Mouse (Mus musculus) layer of hippocampus, postnatal 14 days (tissue): ENCODE measurements around the gene Adamtsl2. TPM values are rescaled to one million over a fixed set of nuclear protein-coding genes. Genes with fewer than 3 reads are reported as not detected.

ENCODE experiments used
- DNase-seq, 2 experiments: peaks; one replicate each; pipeline ENCODE4 v3.0.0; 2021 to 2022; ENCODE audit warnings: low spot score in 2 of 2, mixed read lengths in 1 of 2
- long read RNA-seq, 2 experiments: library from polyadenylated mRNA; stranded (forward); transcript quantifications; one replicate each; pipeline ENCODE4 v2.0.0; 2021
- total RNA-seq, 2 experiments: library from RNA; stranded (reverse); gene quantifications; 2 replicates each; pipeline ENCODE4 v1.2.3; 2021

Gene Adamtsl2
- 10 to 100 TPM; 12.7 to 14.7 TPM for total RNA-seq
- long read RNA-seq, experiment 1, partial matches to known transcripts: 3 of 5 reads
- long read RNA-seq, experiment 1, other reads (novel, unspliced or antisense): 1 of 5 reads
- long read RNA-seq, experiment 2, partial matches to known transcripts: 3 of 7 reads
- long read RNA-seq, experiment 2, other reads (novel, unspliced or antisense): 3 of 7 reads

DNA sequence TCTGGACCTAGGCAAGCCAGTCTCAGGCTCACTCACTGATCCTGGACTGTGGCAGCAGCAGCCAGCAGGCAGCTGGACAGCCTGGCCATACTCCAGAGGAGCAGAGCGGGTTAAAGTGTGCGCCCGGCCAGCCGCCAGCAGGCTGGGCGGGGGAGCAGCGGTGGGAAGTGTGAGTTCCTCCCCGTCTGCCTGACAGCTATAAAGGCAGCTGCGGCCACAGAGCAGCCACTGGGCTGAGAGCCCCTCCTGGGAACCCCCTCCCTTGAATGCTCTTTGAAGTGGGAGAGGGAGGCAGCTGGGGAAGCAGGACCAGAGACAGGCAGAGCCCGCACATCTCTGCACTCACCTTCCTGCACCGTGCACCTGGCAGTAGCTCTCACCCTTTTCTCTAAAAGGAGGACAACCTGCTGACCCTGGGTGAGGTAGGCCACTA is at the start of gene Adamtsl2:
TSS of gene Adamtsl2 (plus strand) at position 228 of the 433 bp plus-strand sequence.
- DNase-seq: peak; percentile 59 to 67

DNA sequence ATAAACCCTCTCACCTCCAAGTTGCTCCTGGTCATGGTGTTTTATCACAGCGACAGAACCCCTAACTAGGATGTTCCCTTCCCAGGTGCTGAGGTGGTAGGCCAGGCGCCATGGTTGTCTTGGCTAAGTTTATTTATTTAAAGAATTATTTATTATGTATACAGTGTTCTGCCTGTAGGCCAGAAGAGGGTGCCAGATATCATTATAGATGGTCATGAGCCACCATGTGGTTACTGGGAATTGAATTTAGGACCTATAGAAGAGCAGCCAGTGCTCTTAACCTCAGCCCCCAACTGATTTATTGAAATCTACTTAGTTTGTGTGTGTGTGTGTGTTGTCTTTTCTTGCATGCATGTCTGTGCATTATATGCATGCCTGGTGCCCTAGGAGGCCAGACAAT is 46.8 kb upstream of the Adamtsl2 start:
- no peak for DNase-seq

DNA sequence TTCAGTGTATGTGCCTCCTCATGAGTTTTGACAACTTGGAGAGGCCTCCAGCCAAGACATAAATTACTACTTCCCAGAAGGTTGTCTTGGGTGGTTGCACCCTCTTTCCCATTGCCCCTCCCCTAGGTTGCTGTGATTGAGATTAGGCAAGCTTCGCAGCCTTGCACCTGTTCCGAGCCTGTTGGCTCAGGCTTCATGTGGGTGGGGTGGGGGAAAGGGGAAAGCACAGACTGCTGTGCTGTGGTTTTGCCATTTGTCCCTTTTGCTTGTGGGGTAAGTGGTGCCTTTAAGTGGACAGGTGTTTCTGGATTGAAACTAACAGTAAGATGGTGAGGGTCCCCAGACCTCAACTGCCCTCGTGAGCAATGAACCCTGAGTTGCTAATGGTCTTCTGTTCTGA is 43.2 kb upstream of the Adamtsl2 start:
- DNase-seq: no peak

GRCm38 (mm10) chr2:27037008-27037407 is 42.2 kb upstream of the Adamtsl2 start:
- no peak for DNase-seq

- peak; percentile 73 to 90 for DNase-seq
These were observed 40.6 kb upstream of the Adamtsl2 start for GRCm38 (mm10) chr2:27038596-27038995.

DNA sequence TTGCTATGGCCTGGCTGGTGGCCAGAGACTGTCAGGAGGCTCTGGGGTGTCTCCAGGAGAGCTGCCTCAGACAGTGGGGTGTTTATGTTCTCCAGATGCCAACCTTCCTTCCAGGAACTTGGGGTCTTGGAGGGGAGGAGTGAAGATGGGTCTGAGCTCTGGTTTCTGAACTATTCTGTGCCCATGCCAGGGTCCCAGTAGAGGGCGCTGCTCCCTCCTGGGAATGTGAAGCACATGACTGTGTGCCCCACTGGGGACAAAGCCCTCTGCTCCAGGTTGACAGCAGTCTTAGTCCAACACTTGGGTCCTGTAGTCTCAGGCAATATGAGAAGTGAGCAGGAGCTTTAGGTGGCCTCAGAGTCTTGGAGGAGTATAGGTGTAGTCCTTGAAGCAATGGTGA is 39.9 kb upstream of the Adamtsl2 start:
- no peak for DNase-seq

- DNase-seq: no peak
These were observed 36.9 kb upstream of the Adamtsl2 start for GRCm38 (mm10) chr2:27042131-27042844.

DNA sequence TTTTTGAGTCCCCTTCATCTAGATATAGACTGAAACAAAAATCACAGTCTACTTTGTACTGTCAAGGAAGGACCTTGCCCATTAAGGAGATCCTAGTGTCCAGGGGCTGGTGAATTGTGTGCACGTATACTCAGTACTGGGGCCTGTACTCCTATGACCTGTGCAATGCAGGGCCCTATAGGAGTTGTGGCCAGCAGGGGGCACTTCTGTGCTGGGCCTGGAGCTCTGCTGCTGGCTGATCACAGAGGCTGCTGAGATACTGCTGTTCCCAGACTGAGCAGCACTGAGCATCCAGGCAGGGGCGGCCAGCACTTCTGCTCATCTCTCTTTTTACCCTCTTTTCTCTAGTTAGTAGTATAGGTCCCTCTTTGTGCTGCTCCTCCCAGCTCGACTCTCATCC is 35.7 kb upstream of the Adamtsl2 start:
- DNase-seq: peak; percentile 85 to 92

GRCm38 (mm10) chr2:27044166-27044565 is 35.0 kb upstream of the Adamtsl2 start:
- no peak for DNase-seq

GRCm38 (mm10) chr2:27044641-27045040 is 34.5 kb upstream of the Adamtsl2 start:
- no peak for DNase-seq

DNA sequence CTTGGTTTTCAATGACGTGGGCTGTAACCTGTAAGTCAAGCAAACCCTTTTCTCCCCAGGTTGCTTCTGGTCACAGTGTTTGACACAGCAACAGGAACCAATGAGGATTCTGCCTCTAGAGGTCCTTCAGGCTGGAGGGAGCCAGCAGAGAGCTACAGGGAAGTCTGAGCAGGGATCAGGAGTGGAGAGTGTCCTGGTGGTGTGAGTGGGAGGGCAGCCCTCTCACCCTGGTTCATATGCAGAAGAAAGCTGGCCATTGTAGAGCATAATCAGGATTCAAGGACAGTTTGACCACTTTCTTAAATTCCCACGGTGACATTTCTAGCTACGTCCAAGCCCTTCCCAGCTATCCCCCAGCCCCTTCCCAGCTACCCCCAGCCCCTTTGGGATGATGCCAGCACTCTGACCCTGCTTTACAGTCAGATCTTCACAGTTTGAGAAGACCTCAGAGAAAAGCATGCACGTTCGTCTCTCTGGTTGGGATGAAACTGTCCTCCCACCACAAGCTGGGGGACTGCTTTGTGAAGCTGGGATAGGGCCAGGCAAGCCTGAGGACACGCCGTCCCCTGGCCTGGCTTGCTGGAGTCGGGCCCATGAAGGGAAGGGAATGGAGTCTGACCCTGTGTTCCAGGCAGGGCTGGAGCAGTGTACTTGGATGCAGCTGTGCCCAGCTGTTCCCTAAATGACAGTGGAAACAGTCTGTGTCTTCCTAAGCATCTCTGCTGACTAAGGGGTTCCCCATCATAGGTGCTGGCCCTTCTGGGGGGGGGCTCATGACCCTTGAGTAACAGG is 33.0 kb upstream of the Adamtsl2 start:
- DNase-seq: no peak

- no peak for DNase-seq
These were observed 29.8 kb upstream of the Adamtsl2 start for GRCm38 (mm10) chr2:27049408-27049807.

- no peak for DNase-seq
These were observed 20.9 kb upstream of the Adamtsl2 start for GRCm38 (mm10) chr2:27058251-27058650.

DNA sequence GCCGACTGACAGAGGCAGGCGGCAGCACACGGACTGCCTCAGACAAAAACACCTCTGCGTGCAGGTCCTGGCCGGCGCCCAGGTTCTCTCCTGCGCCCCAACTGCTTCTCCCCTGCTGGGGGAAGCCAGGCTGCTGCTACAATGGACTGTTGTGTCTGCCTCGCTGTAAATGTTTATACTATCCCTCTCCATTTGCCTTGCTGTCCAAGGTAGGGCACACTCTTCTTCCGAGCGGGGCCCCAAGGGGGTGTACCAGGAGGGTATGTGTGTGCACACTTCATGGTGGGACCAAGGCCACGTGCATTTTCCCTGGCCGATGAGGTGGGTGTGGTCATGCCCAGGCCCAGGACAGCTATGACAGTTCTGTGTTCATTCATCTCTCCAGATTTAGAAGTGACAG is 20.4 kb upstream of the Adamtsl2 start:
- no peak for DNase-seq

DNA sequence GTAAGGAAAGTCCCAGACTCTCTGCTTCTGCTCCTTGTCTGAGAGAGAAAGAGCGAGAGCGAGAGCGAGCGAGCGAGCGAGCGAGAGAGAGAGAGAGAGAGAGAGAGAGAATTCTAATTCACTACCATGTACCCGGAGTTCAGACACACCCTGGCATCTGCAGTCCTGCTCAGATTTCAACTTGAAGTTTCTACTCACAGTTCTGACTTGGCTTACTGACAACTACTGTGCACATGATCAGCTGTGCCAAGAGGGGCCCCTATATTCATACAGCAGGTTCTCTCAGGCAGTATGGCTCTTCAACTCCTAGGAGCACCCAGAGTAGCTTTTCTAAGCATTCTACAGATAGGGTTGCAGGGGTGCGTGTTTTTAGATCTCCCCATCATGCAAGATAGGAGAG is 20.0 kb upstream of the Adamtsl2 start:
- no peak for DNase-seq

DNA sequence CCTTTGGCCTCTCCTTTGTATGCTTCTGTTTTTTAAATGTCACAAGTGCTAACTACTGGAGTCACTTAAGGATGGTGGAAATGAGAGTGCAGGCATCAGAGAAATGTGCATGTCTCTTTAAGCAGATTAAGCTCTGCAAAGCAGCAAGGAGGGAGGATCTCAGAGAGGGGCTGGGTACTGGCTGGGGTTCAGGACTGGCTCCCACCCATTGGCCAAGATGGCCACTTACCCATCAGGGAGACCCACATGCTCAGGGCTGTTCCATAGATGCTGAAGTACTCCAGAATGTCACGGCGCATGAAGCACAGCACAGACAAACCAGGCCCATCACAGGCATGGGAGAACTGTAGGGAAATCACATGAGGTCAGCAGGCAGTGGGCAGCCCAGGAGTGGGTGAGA is 12.1 kb upstream of the Adamtsl2 start:
- no peak for DNase-seq

- DNase-seq: no peak
These were observed 11.2 kb upstream of the Adamtsl2 start for GRCm38 (mm10) chr2:27067996-27068395.

GRCm38 (mm10) chr2:27069646-27070045 is 9.5 kb upstream of the Adamtsl2 start:
- DNase-seq: no peak

GRCm38 (mm10) chr2:27070247-27070813 is 8.8 kb upstream of the Adamtsl2 start:
- DNase-seq: no peak

GRCm38 (mm10) chr2:27071137-27071536 is 8.0 kb upstream of the Adamtsl2 start:
- peak; percentile 80 to 94 for DNase-seq

- DNase-seq: no peak
These were observed 7.2 kb upstream of the Adamtsl2 start, which contains the start of gene Mymk for GRCm38 (mm10) chr2:27071978-27072377. Gene Mymk, minus strand, starts transcription at chr2:27072179.

GRCm38 (mm10) chr2:27073407-27073806 is 5.8 kb upstream of the Adamtsl2 start:
- no peak for DNase-seq
